Mouse (Mus musculus) cerebellum, postnatal 36 days (tissue): Measurements from ENCODE around the gene Gm20403.
"Not testable (repeated sequence)": the region's sequence is repeated elsewhere in the genome, so short reads cannot be mapped to it uniquely, and the experiment has no call there.

ENCODE experiments used
- DNase-seq, 2 experiments: peaks; one replicate each; pipeline ENCODE4 v3.0.0; 2021 to 2022; ENCODE audit warnings: mixed read lengths in 2 of 2

The Gm20403 gene

GRCm38 (mm10) chr12:54986052-54986717 lies at the start of gene Gm20403:
Gene Gm20403 (minus strand): TSS chr12:54986529.
- peak; percentile 23 to 25 for DNase-seq

DNA sequence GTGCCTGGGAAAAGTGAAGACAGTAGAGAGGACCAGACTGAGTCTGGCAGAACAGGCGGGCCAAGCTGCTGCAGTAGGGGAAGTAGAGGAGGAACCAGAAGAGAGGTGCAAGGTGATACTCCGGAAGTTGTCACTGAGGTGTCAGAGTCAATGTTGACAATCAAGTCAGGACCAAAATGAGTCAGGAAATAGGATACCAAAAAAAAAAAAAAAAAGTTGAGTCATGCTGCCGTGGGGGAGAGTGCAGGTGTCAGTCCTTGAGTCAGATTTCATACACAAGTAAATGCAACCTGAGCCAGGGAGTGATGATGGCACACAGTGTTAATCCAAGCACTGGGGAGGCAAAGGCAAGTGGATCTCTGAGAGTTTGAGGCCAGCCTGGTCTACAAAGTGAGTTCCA lies 40.8 kb upstream of the Gm20403 start:
- no peak for DNase-seq

DNA sequence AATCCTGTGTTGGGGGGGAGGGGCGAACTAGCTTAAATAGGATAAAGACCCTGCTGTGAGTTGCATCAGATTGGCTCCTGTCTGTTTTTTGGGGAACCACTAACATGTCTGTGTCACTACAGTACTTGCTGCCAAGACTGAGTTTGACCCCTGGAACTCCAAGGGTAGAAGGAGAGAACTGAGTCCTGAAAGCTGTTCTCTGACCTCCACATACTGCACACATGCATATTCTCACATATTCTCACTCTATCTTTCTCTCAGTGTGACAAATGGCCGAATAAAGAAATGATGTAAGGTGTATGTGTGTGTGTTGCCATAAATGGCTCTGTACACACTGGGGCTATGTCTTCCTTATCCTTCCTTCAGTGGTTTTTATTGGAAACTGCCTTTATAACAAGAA lies 37.0 kb upstream of the Gm20403 start:
- DNase-seq = no peak

GRCm38 (mm10) chr12:55019421-55019877 lies 33.1 kb upstream of the Gm20403 start:
- no peak for DNase-seq

DNA sequence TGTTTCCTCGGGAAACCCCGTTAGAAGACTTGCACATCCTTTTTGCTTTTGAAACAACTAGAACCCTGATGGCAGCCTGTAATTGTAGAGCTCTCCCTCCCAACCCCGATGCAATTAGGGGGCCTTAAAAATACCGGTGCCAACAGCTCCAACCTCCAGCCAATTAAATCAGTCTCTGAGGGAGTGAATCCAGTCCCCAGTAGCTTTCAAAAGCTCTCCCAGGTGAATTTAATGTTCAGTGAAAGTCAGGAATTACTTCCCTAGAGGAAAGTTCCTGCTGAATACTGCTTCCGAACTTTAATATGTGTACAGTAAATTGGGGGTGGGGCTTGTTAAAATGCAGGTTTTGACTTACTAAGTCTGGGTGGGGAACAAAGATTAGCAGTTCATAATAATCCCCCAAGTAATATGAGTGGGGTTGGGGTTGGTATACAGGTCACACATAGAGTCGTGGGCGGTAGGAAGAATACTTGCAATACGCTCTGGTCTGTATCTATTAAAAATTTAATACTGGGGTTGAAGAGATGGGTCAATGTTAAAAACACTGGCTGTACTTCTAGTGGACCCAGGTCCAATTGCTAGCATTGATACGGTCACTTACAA lies 30.9 kb upstream of the Gm20403 start:
- no peak for DNase-seq

DNA sequence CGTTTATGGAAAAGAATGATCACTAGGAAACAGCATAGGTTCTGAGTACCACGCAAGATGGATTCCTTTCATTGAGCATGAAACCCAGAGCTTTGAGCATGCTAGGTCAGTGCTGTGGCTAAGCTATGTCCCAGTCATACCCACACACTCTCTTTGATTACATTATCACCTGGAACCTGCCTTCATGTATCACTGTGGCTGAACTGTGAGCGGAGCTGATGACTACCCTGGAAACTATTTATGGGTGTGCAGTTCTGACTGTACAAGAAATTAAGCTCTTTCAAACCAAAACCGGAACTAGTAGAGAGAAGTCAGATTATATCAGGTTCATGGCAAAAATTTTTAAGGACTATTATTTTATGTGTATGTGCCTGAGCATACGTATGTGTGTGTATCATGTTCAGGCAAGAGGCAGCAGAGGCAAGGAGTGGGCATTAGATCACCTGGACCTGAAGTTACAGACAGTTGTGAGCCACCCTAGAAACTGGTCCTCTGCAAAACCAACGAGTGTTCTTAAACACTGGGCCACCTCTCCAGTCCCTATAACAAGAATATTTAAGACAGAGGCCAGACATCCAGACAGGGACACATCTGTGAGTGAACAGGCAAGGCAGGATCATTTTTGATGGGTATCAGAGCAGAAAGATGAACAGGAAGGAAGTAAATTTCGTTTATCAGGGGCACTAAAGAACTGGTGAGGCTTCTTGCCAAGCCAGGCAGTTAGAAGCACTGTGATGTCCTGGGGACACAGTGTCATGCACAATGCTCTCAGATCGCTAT lies 30.2 kb upstream of the Gm20403 start:
- no peak for DNase-seq

DNA sequence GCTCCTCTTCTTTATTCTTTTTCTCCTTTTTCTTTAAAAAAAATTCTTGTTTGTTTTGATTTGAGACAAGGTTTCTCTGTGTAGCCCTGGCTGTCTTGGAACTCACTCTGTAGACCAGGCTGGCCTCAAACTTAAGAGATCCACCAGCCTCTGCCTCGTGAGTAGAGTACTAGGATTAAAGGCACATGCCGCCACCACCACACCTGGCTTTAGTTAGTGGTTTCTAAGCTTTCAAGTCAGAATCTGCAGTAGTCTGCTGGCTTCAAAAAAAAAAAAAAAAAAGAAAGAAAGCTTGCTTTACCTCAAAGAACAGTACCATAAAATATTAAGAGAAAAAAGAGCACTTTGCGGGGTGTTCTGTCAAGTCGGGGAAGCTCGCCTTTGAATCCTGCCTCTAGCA lies 29.1 kb upstream of the Gm20403 start:
- DNase-seq = no peak

DNA sequence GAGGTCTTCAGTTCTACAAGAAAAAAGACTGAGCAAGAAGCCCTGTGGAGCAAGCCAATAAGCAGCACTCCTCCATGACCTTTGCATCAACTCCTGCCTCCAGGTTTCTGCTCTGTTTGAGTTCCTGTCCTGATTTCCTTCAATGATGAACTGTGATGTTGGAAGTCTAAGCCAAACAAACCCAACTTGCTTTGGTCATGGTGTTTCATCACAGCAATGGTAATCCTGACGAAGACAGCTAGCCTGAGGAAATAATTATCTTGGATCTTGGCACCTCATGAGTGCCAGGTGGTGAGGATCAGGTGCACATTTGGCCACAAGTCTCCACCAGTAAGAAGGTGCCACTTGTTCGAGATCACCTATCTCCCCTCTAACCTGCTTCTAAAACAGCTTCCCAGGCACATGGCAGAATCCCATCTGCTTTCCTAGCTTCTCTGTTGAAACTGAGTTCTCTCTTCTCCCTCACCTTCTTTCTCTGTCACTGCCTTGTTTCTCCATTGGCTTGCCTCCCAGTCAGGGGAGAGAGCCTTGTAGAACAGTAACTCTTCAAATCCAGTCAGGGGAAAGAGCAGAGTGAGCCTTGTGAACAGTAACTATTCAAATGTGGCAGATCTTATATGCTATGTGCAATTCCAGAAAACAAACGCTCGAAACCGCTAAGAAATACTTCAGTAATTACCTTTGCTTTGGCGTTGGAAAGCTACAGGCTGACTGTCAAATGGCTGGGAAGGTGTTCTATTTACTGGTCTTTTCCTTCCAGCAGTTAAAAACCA lies 27.5 kb upstream of the Gm20403 start, which contains the start of gene Baz1a:
Baz1a (minus strand) TSS at position 723 of the 773 bp plus-strand sequence.
- DNase-seq = no peak

DNA sequence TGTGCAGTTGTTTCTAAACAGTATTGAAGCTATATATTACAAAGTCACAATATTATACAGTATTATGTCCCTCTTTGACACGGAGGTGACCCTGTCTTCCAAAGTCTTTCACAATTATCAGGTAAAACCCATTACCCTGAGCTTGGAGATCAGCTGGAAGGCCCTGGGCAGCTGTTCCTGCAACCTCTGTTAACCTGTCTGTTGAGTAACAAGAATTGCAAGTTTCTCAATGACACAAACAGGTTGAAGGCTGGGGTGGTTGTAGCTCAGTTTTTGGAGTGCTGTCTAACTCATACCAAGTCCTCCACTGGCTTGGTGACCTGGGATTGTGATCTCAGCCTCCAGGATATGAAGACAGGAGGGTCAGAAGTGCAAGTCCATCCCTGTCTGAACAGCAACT lies 26.7 kb upstream of the Gm20403 start:
- DNase-seq = no peak

- no peak for DNase-seq
Observed at GRCm38 (mm10) chr12:55007361-55008008, 21.2 kb upstream of the Gm20403 start.

GRCm38 (mm10) chr12:55006071-55006470 lies 19.7 kb upstream of the Gm20403 start:
- no peak for DNase-seq

DNA sequence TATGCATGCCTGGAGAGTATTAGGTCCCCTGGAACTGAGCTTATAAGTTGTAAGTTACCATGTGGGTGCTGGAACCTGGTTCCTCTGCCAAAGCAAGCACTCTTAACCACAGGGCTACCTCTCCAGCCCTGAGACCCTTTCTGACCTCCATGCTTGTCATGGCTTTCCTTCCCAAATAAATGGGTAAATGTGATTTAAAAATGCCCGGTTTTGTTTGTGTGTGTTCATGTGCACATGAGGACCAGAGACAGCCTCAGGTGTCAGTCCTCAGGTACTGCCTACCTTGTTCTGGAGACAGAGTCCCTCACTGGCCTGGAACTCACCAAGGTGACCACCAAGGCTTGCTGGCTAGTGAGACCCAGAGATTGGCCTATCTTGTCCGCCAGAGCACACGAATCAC lies 18.1 kb upstream of the Gm20403 start:
- no peak for DNase-seq

DNA sequence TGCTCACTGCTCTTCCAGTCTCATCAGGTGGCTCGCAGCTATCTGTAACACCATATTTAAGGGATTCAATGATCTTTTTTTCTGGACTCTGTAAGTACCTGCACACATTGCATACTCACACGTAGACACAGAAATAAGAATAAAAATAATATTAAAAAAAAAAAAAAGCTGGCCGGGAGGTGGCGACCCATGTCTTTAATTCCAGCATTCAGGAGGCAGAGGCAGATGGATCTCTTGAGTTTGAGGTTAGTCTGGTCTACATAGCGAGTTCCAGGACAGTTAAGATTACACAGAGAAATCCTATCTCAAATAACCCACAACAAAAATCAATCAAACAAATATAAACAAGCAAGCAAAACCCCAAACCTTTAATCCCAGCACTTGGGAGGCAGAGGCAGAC lies 17.5 kb upstream of the Gm20403 start:
- no peak for DNase-seq

DNA sequence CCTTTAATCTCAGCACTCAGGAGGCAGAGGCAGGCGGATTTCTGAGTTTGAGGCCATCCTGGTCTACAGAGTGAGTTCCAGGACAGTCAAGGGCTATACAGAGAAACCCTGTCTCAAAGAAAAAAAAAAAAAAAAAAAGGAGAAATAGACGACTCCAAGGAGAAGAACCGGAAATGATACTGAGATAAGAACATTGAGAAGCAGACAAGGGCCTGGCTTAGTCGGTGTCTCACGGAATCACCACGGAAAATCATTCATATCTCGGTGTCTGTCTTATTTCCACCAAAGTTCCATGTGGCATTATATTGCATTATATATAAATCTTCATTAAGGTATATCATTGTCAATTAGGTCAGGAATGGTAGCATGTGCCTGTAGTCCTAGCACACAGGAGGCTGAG lies 16.2 kb upstream of the Gm20403 start:
- not testable (repeated sequence) for DNase-seq

- DNase-seq = no peak
Observed at GRCm38 (mm10) chr12:54999016-54999690, 12.8 kb upstream of the Gm20403 start.

DNA sequence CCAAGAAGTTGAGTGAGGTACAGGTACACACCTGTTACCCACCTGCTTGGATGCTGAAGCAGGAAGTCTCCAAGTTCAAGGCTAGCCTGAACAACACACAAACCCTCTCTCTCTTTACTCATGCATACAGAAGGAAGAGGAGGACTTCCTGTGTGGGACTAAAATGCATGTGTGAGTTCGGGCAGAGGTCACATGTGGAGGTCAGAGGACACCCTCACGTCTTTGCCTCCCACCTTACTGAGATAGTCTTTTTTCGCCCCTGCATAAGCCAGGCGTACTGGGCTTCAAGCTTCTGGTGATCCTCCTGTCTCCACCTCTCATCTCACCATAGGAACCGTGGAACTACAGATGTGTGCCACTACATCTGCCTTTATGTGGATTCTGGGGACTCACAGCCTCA lies 12.1 kb upstream of the Gm20403 start:
- DNase-seq = no peak

GRCm38 (mm10) chr12:54996979-54997474 lies 10.7 kb upstream of the Gm20403 start:
- no peak for DNase-seq

- DNase-seq = no peak
Observed at GRCm38 (mm10) chr12:54995965-54996364, 9.6 kb upstream of the Gm20403 start.

GRCm38 (mm10) chr12:54994418-54994817 lies 8.1 kb upstream of the Gm20403 start:
- DNase-seq = no peak

GRCm38 (mm10) chr12:54994068-54994386 lies 7.7 kb upstream of the Gm20403 start:
- no peak for DNase-seq

- no peak for DNase-seq
Observed at GRCm38 (mm10) chr12:54993246-54994067, 7.1 kb upstream of the Gm20403 start.
